In genomic region chr7:141482531-141483024, GRCm38 (mm10) we compare ENCODE assay signal across 9 mouse cellular contexts. TPM values are rescaled to one million over a fixed set of nuclear protein-coding genes. Genes with fewer than 3 reads are reported as not detected.
DNase-seq lines count a peak whose midpoint lies in the region; ATAC-seq and TF ChIP-seq lines count a peak whose summit lies in the region.
"Had no signal": no experiment of that assay in that cellular context is flagged by ENCODE, and none has a peak within 500 bp of the region (broad histone marks: within the 10 kb centered on the region; RNA-seq: fewer than 3 reads in every experiment).

No protein-coding gene starts in this region.

- H3K9ac ChIP-seq in lung, embryonic 16.5 days (ENCODE audit: low read length) = peak overlapping the region; percentile 65
- H3K9ac ChIP-seq in limb, embryonic 11.5 days (ENCODE audit: low read length) = no peak overlapping the region

- H3K9me3 ChIP-seq in lung, embryonic 16.5 days (ENCODE audit: control insufficient read depth, low read length) = no peaks in the 10 kb centered on the region
- H3K9me3 ChIP-seq in limb, embryonic 11.5 days (ENCODE audit: control insufficient read depth, low read length) = no peaks in the 10 kb centered on the region

- no peak for ATAC-seq in lung, embryonic 16.5 days (ENCODE audit: low read depth)
- no peak for ATAC-seq in limb, embryonic 11.5 days (ENCODE audit: insufficient number of reproducible peaks, low FRiP score, low TSS enrichment, low read depth)

- H3K36me3 ChIP-seq in lung, embryonic 16.5 days (ENCODE audit: control insufficient read depth, insufficient read depth, low read length) = no peaks in the 10 kb centered on the region
- no peaks in the 10 kb centered on the region for H3K36me3 ChIP-seq in limb, embryonic 11.5 days (ENCODE audit: control insufficient read depth, insufficient read depth, low read length)
- H3K36me3 ChIP-seq in small intestine, adult 2 months (ENCODE audit: control insufficient read depth, insufficient read depth, low read length) = no peaks in the 10 kb centered on the region

- no peak overlapping the region for H3K27ac ChIP-seq in lung, embryonic 16.5 days (ENCODE audit: low read length)
- H3K27ac ChIP-seq in limb, embryonic 11.5 days (replicated peaks; ENCODE audit: low read depth, low read length) = no peak overlapping the region
- H3K27ac ChIP-seq in small intestine, adult 2 months (ENCODE audit: insufficient read depth, low read depth, low read length) = no peak overlapping the region

- H3K4me1 ChIP-seq in lung, embryonic 16.5 days (replicated peaks; ENCODE audit: control insufficient read depth, insufficient read depth, low read length) = peaks cover 29% of the 10 kb centered on the region
- 0 out of 2 replicates have a peak, but pooled peaks cover 3% of the 10 kb centered on the region for H3K4me1 ChIP-seq in limb, embryonic 11.5 days (ENCODE audit: control insufficient read depth, insufficient read depth, low read length)
- peaks cover 13% of the 10 kb centered on the region for H3K4me1 ChIP-seq in small intestine, adult 2 months (ENCODE audit: control insufficient read depth, insufficient read depth, insufficient read length, low read length)

- H3K4me3 ChIP-seq in lung, embryonic 16.5 days (ENCODE audit: low read length) = peak overlapping the region; percentile 57
- peak overlapping the region; percentile 52 for H3K4me3 ChIP-seq in limb, embryonic 11.5 days (ENCODE audit: low read depth, low read length)
- peak overlapping the region; percentile 64 for H3K4me3 ChIP-seq in small intestine, adult 2 months (ENCODE audit: low read depth, low read length)

- no peak for TF ChIP-seq CTCF in small intestine, adult 2 months (IDR thresholded peaks at IDR 0.05; ENCODE audit: extremely low read depth, insufficient read length, insufficient replicate concordance, low read depth, low read length)

- 25% methylated on average over 11 of the region's 11 CpGs for WGBS in lung, embryonic 16.5 days
- 11% methylated on average over 11 of the region's 11 CpGs for WGBS in limb, embryonic 11.5 days
- 21% methylated on average over 11 of the region's 11 CpGs for WGBS in small intestine, adult 2 months

- TF ChIP-seq POLR2A in small intestine, adult 2 months (IDR thresholded peaks at IDR 0.05; ENCODE audit: low read depth, low read length) = no peak

- peak overlapping the region; percentile 98 for H3K4me2 ChIP-seq in lung, embryonic 16.5 days (ENCODE audit: low read depth, low read length)
- H3K4me2 ChIP-seq in limb, embryonic 11.5 days (ENCODE audit: low read depth, severe bottlenecking) = peak overlapping the region; percentile 98

- DNase-seq in cerebellum, adult 18-20 months = peak; percentile 55 to 65
- DNase-seq in cerebellum, postnatal 4 days (ENCODE audit: low spot score in 2 of 2) = no peak
- DNase-seq in lung, postnatal 25 days (ENCODE audit: low spot score) = no peak
- peak; percentile 43 for DNase-seq in limb, embryonic 11.5 days (ENCODE audit: low spot score)
- no peak for DNase-seq in gastrocnemius, postnatal 4 days (ENCODE audit: low spot score in 2 of 2)
- DNase-seq in spleen, postnatal 10 days (ENCODE audit: low spot score in 2 of 2) = no peak
- DNase-seq: spleen, adult 18-20 months had no signal

- peaks cover 4% of the 10 kb centered on the region for H3K27me3 ChIP-seq in lung, embryonic 16.5 days (ENCODE audit: control insufficient read depth, insufficient read depth, low read depth, low read length)
- peaks cover 10% of the 10 kb centered on the region for H3K27me3 ChIP-seq in limb, embryonic 11.5 days (ENCODE audit: control insufficient read depth, insufficient read depth, low read length)
- H3K27me3 ChIP-seq in small intestine, adult 2 months (ENCODE audit: control insufficient read depth, insufficient read depth, low read length) = peaks cover 17% of the 10 kb centered on the region

RNA-seq across cellular contexts. Expression of gene Tspan4, which starts 7.5 kb away (rescaled TPM):
- polyA plus RNA-seq in lung, embryonic 16.5 days (2015; fragmentation: Nextera tagmentation; extraction: Ambion mirVana) = 88.3 and 91.2 TPM in 2 replicates
- polyA plus RNA-seq in limb, embryonic 11.5 days (2014; fragmentation: Nextera tagmentation; extraction: Ambion mirVana) = 21.2 and 22.3 TPM in 2 replicates
- 15.7 and 16.1 TPM in 2 replicates for polyA plus RNA-seq in small intestine, adult 2 months (2012; rRNA removed)
- total RNA-seq in gastrocnemius, postnatal 4 days (2021) = 10 to 100 TPM; 19.6 to 19.7 TPM

RNA-seq across cellular contexts. Expression of gene Polr2l, which starts 7.6 kb away (rescaled TPM):
- polyA plus RNA-seq in lung, embryonic 16.5 days (2015; fragmentation: Nextera tagmentation; extraction: Ambion mirVana) = 59.9 and 61.3 TPM in 2 replicates
- polyA plus RNA-seq in limb, embryonic 11.5 days (2014; fragmentation: Nextera tagmentation; extraction: Ambion mirVana) = 70.9 and 73.3 TPM in 2 replicates
- 29.9 and 30.2 TPM in 2 replicates for polyA plus RNA-seq in small intestine, adult 2 months (2012; rRNA removed)
- 10 to 100 TPM; 35.3 to 35.9 TPM for total RNA-seq in gastrocnemius, postnatal 4 days (2021)

RNA-seq across cellular contexts. Expression of gene Cd151, which starts 15.4 kb away (rescaled TPM):
- polyA plus RNA-seq in lung, embryonic 16.5 days (2015; fragmentation: Nextera tagmentation; extraction: Ambion mirVana) = 36.4 and 39.3 TPM in 2 replicates
- 27.2 and 35.7 TPM in 2 replicates for polyA plus RNA-seq in limb, embryonic 11.5 days (2014; fragmentation: Nextera tagmentation; extraction: Ambion mirVana)
- polyA plus RNA-seq in small intestine, adult 2 months (2012; rRNA removed) = 209 and 414 TPM in 2 replicates
- total RNA-seq in gastrocnemius, postnatal 4 days (2021) = 10 to 100 TPM; 87.2 to 88.8 TPM

RNA-seq across cellular contexts. Expression of gene Cracr2b, which starts 21.7 kb away (rescaled TPM):
- polyA plus RNA-seq in lung, embryonic 16.5 days (2015; fragmentation: Nextera tagmentation; extraction: Ambion mirVana) = 39.3 and 42.0 TPM in 2 replicates
- polyA plus RNA-seq in limb, embryonic 11.5 days (2014; fragmentation: Nextera tagmentation; extraction: Ambion mirVana) = 5.3 and 6.8 TPM in 2 replicates
- 32.6 and 57.1 TPM in 2 replicates for polyA plus RNA-seq in small intestine, adult 2 months (2012; rRNA removed)
- 1 to 10 TPM; 8.9 to 9.3 TPM for total RNA-seq in gastrocnemius, postnatal 4 days (2021)

RNA-seq across cellular contexts. Expression of gene Pnpla2, which starts 27.6 kb away (rescaled TPM):
- 42.9 and 46.2 TPM in 2 replicates for polyA plus RNA-seq in lung, embryonic 16.5 days (2015; fragmentation: Nextera tagmentation; extraction: Ambion mirVana)
- 11.3 and 12.5 TPM in 2 replicates for polyA plus RNA-seq in limb, embryonic 11.5 days (2014; fragmentation: Nextera tagmentation; extraction: Ambion mirVana)
- 86.0 and 319 TPM in 2 replicates for polyA plus RNA-seq in small intestine, adult 2 months (2012; rRNA removed)
- total RNA-seq in gastrocnemius, postnatal 4 days (2021) = 100 to 1,000 TPM in 1 of 2 experiments, 10 to 100 TPM in 1; 98.6 to 133 TPM

Comparison
In these comparisons a context has a peak if more than half of its experiments do, and no peak if none do; other contexts are left out.
1. DNase-seq: peak in cerebellum, adult 18-20 months (2 of 2) and limb, embryonic 11.5 days (single experiment); none in cerebellum, postnatal 4 days (0 of 2), lung, postnatal 25 days (single experiment), gastrocnemius, postnatal 4 days (0 of 2) and spleen, postnatal 10 days (0 of 2).
2. Peak in every context shown above with its lines, with median percentiles within 50 percentile points of each other: H3K4me3 ChIP-seq.